Mouse (Mus musculus) liver, embryonic 18 days (tissue): Measurements from ENCODE around the gene Adad1. TPM values are rescaled to one million over a fixed set of nuclear protein-coding genes. Genes with fewer than 3 reads are reported as not detected.

Experiments used
- polyA plus RNA-seq: library from polyadenylated mRNA; depleted of rRNA; stranded (reverse); fragments of >200 nt; gene quantifications from 2 replicates; pipeline ENCODE4 v1.2.3, GENCODE M21; 2012; rRNA removed

Adad1 gene
- 0.02 and 0.07 TPM in 2 replicates for polyA plus RNA-seq

DNA sequence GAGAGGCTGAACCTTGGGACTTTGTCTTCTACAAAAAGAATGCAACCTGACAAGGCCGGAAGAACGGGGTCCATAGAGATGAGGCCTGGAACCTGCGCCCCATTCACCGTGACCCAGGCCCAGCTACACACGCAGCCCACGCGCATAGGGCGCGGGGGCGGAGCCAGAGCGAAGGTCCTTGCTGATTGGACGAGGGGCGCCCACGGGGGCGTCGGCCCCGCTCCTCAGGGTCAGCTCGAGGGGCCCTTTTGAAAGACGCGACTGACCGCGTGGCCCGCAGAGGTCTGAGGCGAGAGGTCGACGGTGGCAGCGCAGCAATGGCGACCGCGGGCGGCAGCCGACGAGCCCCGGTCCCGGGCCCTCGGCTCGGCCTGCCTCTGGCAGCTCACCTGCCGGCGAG lies at the start of gene Adad1:
Gene Adad1, plus strand, starts transcription at position 122 of the 400 bp plus-strand sequence.

DNA sequence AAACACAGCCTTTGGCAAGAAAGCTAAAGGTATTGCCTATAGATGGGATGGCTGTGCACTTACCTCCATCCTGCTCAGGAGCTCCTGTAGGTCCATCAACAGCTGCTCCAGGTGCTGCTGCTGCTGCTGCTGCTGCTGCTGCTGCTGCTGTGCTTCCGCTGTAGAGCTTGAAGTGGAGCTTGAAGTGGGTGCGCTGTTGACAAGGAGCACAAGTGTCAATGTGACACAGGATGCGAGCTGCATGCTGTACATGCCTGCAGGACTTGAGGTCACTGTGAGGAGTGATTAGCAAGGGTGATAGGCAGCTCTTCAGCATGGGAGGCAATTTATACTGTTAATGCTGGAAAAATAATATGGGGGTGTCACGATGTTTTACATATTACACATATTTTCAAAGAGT lies 62.3 kb downstream of the Adad1 start, which contains the start of gene Il2:
Gene Il2, minus strand, starts transcription at position 305 of the 400 bp plus-strand sequence.

Other genes starting within 250 kb of the Adad1 start
- 9.2 and 10.0 TPM in 2 replicates for gene 4932438A13Rik, start 200.4 kb upstream of the Adad1 start, polyA plus RNA-seq
- 0.03 TPM in 1 of 2 replicates, not detected in the other for gene Il2, start 62.4 kb downstream of the Adad1 start, polyA plus RNA-seq
- gene Il21, start 169.1 kb downstream of the Adad1 start, polyA plus RNA-seq = not detected in 2 replicates
- 0.96 and 1.1 TPM in 2 replicates for gene Bbs12, start 249.0 kb downstream of the Adad1 start, polyA plus RNA-seq
- gene Cetn4, start 249.2 kb downstream of the Adad1 start, polyA plus RNA-seq = 0.75 and 0.77 TPM in 2 replicates